Mouse (Mus musculus) megakaryocyte, embryonic 14.5 days (primary cell): Measurements from ENCODE around the gene Cdkn1a.

ENCODE experiments used
- FLI1 ChIP-seq: IDR thresholded peaks from 2 replicates; pipeline ENCODE4 v1.6.1; 2012; ENCODE audit warnings: low read length, inconsistent platforms, mixed read lengths
- GATA1 ChIP-seq: IDR thresholded peaks from 3 replicates; pipeline ENCODE4 v1.6.1; 2012; ENCODE audit warnings: mixed read lengths, low read length, inconsistent platforms, borderline replicate concordance

DNA sequence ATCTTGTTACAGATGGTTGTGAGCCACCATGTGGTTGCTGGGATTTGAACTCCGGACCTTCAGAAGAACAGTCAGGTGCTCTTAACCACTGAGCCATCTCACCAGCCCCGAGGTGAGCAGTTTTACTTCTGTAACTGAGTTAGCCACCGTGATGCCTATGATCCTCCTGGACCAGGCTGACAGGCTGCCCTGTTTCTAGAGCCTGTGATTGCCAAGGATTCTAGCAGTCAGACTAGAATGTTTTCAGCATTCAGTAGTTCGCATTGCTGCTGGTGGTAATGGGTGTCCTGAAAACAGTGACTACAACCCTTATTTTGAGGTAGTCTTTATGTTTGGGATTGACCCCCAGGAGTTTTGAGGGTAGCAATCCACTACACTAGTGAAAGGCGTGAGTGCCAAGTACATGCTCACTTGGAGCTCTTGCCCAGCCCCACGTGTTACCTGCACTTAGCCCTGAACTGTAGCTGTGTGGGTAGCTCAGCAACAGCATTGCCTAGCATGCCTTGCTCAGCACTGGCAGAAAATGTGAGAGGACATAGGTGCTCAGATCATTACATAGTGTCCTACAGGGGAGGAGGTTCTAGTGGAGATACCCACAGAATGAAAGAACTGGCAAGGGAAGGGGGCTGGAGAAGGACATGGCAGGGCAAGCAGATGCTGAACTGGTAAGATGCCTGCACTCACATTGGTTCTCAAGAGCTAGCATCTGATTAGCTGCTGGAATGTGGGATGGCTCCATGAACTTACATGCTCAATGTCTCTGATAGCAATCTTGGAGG, 46.4 kb upstream of the Cdkn1a start:
- TF ChIP-seq GATA1: no peak
- TF ChIP-seq FLI1: no peak
